Mouse (Mus musculus) heart, postnatal 0 days (tissue): Measurements from ENCODE around the gene Hhipl1. TPM values are rescaled to one million over a fixed set of nuclear protein-coding genes. Genes with fewer than 3 reads are reported as not detected.

ENCODE experiments used
- ATAC-seq: fragments of 200-750 bp; cut with Nextera tagmentation; 2 replicates; pipeline ENCODE4 v1.8.0; 2017; ENCODE audit warnings: low read depth, moderate number of reproducible peaks, moderate library complexity; ENCODE audit not compliant: insufficient read depth
- DNase-seq: peaks from one replicate; pipeline ENCODE4 v3.0.0-alpha.2; 2016; ENCODE audit warnings: low spot score
- H3K27ac ChIP-seq: fragments of 300-500 bp; sonication (generic); 2 replicates; pipeline ENCODE4 v1.5.1; 2014; ENCODE audit warnings: low read depth, mild to moderate bottlenecking
- H3K27me3 ChIP-seq: fragments of 300-500 bp; sonication (generic); 2 replicates; pipeline ENCODE4 v1.6.1; 2014; ENCODE audit warnings: low read length, mixed read lengths; ENCODE audit not compliant: control insufficient read depth, insufficient read depth
- H3K36me3 ChIP-seq: fragments of 300-500 bp; sonication (generic); replicated peaks from 2 replicates; pipeline ENCODE4 v1.6.1; 2014; ENCODE audit warnings: low read length, mixed read lengths; ENCODE audit not compliant: control insufficient read depth, insufficient read depth
- H3K4me1 ChIP-seq: fragments of 300-500 bp; sonication (generic); 2 replicates; pipeline ENCODE4 v1.6.1; 2014; ENCODE audit warnings: antibody characterized with exemption; ENCODE audit not compliant: control insufficient read depth, insufficient read depth
- H3K4me2 ChIP-seq: fragments of 300-500 bp; sonication (generic); 2 replicates; pipeline ENCODE4 v1.6.1; 2014; ENCODE audit warnings: low read depth, mild to moderate bottlenecking, low read length, moderate library complexity
- H3K4me3 ChIP-seq: fragments of 300-500 bp; sonication (generic); 2 replicates; pipeline ENCODE4 v1.5.1; 2014; ENCODE audit warnings: low read depth, low read length
- H3K9ac ChIP-seq: fragments of 300-500 bp; sonication (generic); replicated peaks from 2 replicates; pipeline ENCODE4 v1.6.1; 2014; ENCODE audit warnings: low read depth, low read length, mixed read lengths
- H3K9me3 ChIP-seq: fragments of 300-500 bp; sonication (generic); replicated peaks from 2 replicates; pipeline ENCODE4 v1.6.1; 2016; ENCODE audit warnings: low read length; ENCODE audit not compliant: control insufficient read depth
- CTCF ChIP-seq: IDR thresholded peaks from 2 replicates; pipeline ENCODE4 v1.5.1; 2016; ENCODE audit warnings: antibody characterized with exemption, control low read depth, low read depth
- EP300 ChIP-seq: IDR thresholded peaks from 2 replicates; pipeline ENCODE4 v1.6.1; 2016; ENCODE audit warnings: antibody characterized with exemption, low read depth
- WGBS: fragments of 180-500 bp; shearing (Covaris S2); extraction: QIAGEN DNeasy Blood & Tissue Kit; methylation state at CpG from one replicate; pipeline ENCODE4 v1.1.7; 2014; 5-methylcytosine and 5-hydroxymethylcytosine counted together
- polyA plus RNA-seq: library from polyadenylated mRNA; unstranded; fragments of >200 nt; fragmentation: Nextera tagmentation; extraction: Ambion mirVana; gene quantifications from 2 replicates; pipeline ENCODE4 v1.2.1, GENCODE M21; 2015
- total RNA-seq: library from RNA; depleted of rRNA; stranded (reverse); fragments of >200 nt; gene quantifications from 2 replicates; pipeline ENCODE4 v1.2.3, GENCODE M21; 2014; ENCODE audit warnings: low replicate concordance

Hhipl1 gene
- total and polyA plus RNA-seq, 2 experiments from 2014 or later = 0.61 to 5.0 TPM

DNA sequence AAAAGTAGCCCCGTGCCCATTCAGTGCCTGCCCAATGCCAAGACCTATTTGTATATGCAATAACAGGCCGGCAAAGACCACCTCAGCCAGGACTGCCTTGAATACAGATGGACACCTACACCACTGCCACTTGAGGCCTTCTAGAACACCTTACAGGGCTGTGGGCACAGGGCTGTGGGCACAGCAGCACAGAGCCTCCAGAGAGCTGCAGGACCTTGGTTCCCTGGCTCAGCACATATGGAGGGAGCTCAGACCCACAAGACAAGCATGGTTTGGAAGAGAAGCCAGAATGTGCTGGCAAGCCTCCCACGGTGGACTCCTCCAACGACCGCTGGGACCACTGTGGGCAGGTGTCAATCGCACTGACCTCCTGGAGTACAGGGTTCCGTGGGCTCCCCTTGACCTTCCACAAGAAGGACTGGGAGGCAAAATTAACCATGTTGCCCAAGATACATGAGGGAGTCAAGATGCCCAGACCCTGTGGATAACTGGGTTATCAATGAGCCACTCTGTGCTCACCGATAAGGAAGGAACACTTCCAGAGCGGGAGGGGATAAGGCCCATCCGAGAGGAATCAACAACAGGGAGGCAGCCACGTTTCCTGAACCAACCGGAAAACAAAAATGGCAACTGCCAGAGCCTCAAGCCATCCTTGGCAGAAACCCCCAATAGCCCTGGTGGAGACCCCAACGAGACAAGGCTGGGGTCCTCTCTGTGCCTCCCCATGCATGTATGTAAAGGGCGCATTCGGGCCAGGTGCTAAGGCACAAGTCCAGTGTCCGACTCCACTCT lies 34.5 kb upstream of the Hhipl1 start:
- Histone ChIP-seq H3K27ac (peak overlapping the region; percentile 33; the same call in 1 of the 2 replicates), H3K36me3 (no peaks in the 10 kb centered on the region), H3K9me3 (no peaks in the 10 kb centered on the region), H3K4me2 (peak overlapping the region; percentile 25), H3K9ac (0 out of 2 replicates have a peak overlapping the region, but pooled peaks have one; percentile 31), H3K4me1 (peaks cover 72% of the 10 kb centered on the region), H3K27me3 (no peaks in the 10 kb centered on the region), H3K4me3 (no peak overlapping the region)
- no peak for DNase-seq
- TF ChIP-seq CTCF = no peak
- no peak for TF ChIP-seq EP300
- no peak for ATAC-seq
- WGBS = 49% methylated on average over 16 of the region's 16 CpGs

DNA sequence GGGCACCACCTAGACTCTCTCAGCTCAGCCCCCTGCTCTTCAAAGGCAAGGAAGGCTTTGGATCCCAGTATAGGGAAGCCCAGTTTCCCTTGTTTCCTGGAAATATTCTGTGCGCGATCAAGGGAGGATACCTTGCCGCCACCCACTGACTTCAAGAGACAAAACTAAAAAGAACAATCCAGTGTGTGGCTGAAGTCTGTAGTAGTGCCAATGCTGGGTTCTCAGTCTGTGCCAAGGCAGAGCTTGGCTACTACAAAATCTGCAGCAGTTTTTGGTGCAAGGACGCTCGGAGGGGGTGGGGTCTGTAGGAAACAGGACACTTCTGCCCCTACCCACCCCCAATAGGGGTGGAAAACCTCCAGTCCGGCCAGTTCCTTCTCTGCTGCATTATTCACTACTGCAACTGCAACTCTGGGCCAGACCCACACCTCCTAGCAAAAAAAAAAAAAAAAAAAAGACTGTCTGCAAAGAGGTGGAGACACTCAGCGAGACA lies 33.9 kb upstream of the Hhipl1 start:
- Histone ChIP-seq H3K27me3 (no peaks in the 10 kb centered on the region), H3K4me1 (peaks cover 69% of the 10 kb centered on the region), H3K27ac (no peak overlapping the region), H3K36me3 (no peaks in the 10 kb centered on the region), H3K4me3 (no peak overlapping the region), H3K4me2 (peak overlapping the region; percentile 25; the same call in 1 of the 2 replicates), H3K9ac (no peak overlapping the region), H3K9me3 (no peaks in the 10 kb centered on the region)
- TF ChIP-seq CTCF (no peak), EP300 (no peak)
- 63% methylated on average over 7 of the region's 7 CpGs for WGBS
- ATAC-seq (no peak), DNase-seq (no peak)

DNA sequence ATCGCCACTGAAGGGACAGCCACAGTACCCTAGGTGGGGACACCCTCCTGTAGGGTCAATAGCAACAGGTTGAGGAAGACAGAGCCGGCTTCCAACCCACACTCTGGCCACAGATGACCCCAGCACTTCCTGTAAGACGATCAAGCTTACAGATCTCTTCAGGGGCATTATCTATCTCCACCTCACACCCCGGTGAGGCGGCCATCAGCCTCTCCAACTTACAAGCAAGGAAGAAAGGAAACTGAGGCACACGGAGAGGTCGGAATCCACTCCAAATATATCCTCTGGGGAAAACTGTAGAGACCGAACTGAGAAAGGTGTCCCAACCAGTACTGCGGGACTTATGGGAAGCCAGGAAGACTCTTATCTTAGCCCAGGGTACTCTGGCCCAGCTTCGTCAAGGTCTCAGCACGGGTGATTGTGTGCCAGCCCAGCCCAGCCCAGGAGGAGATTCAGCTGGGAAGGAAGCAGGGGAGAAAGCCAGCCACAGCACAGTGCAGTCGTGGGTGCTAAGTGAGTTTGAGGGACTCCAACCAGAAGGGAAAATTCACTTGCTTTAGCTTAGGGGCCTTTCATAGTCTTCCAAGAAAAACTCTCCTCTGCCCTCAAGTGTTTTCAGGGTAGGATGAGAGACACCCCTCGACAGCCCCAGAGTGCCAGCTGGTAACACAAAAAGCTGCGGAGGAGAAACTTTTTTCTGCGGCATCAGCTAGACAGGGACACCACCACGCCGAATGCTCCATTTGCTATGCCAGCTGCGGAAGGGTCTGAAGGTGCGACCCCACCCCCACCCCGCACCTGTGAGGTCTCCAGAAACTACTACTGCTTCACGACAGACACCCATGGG lies 32.4 kb upstream of the Hhipl1 start:
- Histone ChIP-seq H3K27me3 (peaks cover 3% of the 10 kb centered on the region; the same call in 1 of the 2 replicates), H3K27ac (no peak overlapping the region), H3K4me2 (peak overlapping the region; percentile 99), H3K9me3 (no peaks in the 10 kb centered on the region), H3K4me3 (peak overlapping the region; percentile 59), H3K9ac (peak overlapping the region; percentile 65), H3K36me3 (no peaks in the 10 kb centered on the region), H3K4me1 (peaks cover 61% of the 10 kb centered on the region)
- TF ChIP-seq CTCF (no peak), EP300 (no peak)
- DNase-seq (no peak), ATAC-seq (no peak)
- 7% methylated on average over 21 of the region's 21 CpGs for WGBS

DNA sequence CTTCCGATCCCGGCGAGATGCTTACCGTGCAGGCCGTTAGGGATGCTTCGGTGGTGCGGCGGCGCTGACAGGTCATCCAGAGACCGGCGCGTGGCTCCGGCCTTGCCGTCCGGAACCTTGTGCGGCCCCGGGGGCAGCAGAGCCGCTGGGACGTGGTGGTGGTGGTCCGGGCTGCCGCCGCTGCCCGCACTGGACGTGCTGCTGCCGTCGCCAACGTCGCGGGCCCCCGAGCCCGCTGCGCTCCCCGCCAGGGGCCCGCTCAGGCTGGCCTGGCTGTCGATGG lies 31.8 kb upstream of the Hhipl1 start:
- Histone ChIP-seq H3K27me3 (peaks cover 3% of the 10 kb centered on the region; the same call in 1 of the 2 replicates), H3K4me1 (peaks cover 61% of the 10 kb centered on the region), H3K4me2 (peak overlapping the region; percentile 99), H3K36me3 (no peaks in the 10 kb centered on the region), H3K27ac (no peak overlapping the region), H3K4me3 (peak overlapping the region; percentile 59), H3K9me3 (no peaks in the 10 kb centered on the region), H3K9ac (peak overlapping the region; percentile 65)
- under 1% methylated on average over 30 of the region's 35 CpGs for WGBS
- ATAC-seq (no peak), DNase-seq (no peak)
- TF ChIP-seq EP300 (no peak), CTCF (no peak)

DNA sequence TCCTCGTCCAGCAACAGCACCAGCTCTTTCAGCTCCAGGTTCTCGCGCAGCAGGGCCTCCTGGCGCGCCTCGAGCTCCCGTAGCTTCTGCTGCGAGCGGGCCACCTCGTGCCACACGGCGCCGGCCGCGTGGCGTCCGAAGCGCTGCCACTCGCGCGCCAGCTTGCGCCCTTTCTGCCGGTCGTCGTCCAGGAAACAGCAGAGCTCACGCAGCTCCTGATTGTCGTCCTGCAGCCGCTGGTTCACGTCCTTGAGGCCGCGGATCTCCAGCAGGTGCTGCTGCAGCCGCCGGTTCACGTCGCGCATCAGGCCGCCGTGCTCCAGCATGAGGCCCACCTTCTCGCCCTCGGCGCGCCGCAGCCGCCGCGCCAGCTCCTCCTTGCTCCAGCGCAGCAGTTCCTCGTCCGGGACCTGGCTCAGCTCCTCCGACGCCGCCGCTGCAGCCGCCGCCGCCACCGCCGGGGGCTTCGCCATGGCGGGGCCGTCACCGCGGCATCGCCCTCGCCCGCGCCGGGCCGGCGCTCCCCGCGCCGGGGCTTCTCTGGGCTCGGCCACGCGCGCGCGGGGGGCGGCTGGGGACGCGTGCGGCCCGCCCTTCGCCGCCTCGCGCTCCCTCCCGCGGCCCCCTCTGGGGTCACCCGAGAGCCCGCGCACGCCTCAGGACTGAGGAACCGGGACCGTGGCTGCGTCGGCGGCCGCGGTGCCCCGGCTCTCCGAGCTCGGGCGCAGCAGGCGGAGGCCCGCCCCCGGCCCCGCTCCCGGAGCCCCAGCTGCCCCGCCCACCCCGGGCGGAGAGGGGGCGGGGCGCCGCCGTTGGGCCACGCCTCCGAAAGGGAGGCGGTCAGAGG lies 31.2 kb upstream of the Hhipl1 start, which contains the start of gene Ccdc85c:
Gene Ccdc85c (minus strand): TSS at position 765 of the 847 bp plus-strand sequence.
- Histone ChIP-seq H3K4me3 (peak within 1 kb of the TSS; percentile 59), H3K9ac (peak within 1 kb of the TSS; percentile 65), H3K36me3 (no peaks in the 10 kb centered on the region), H3K27ac (peak within 1 kb of the TSS; percentile 64), H3K4me1 (peaks cover 55% of the 10 kb centered on the region), H3K9me3 (no peaks in the 10 kb centered on the region), H3K27me3 (peaks cover 3% of the 10 kb centered on the region; the same call in 1 of the 2 replicates), H3K4me2 (peak within 1 kb of the TSS; percentile 99)
- WGBS = under 1% methylated on average over 80 of the region's 120 CpGs
- peak; percentile 2; the same call in 1 of the 2 replicates for ATAC-seq
- TF ChIP-seq CTCF (no peak), EP300 (no peak)
- DNase-seq = no peak
